13 mouse cellular contexts compared by ENCODE assay signal in the genomic region with DNA sequence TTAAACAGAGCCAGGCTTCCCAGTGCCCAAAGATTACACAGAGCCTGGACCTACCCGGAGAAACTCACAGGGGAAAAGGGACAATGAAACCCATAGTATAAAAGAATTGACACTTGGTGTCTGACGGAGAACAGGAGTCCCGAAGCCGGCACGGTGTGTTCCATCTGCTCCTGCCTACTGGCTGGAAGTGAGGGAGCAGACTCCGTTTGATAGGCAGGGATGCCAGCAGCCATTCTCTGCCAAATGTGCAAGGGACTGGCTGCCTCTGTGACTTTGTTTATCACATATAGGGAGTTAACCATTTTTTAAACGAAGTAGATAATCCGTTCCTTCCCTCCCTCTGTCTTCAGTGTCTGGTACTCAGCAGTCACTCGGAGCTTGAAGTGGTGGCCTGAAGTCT.
DNase-seq lines count a peak whose midpoint lies in the region.
"Had no signal": no experiment of that assay in that cellular context is flagged by ENCODE, and none has a peak within 500 bp of the region (broad histone marks: within the 10 kb centered on the region; RNA-seq: fewer than 3 reads in every experiment).

No protein-coding gene starts in this region.

- DNase-seq in layer of hippocampus, adult 11-12 months (ENCODE audit: low spot score), result peak; percentile 39
- no peak for DNase-seq in layer of hippocampus, adult 9-10 months (ENCODE audit: low spot score)
- DNase-seq in brain, adult 2 months (ENCODE audit: low read depth, low spot score), result peak; percentile 87
- DNase-seq in cerebellum, adult 11 months, result peak; percentile 59
- peak; percentile 80 to 85 for DNase-seq in cerebellum, postnatal 10 days
- no peak for DNase-seq in B cell, adult 2 months
- DNase-seq in adrenal gland, postnatal 14 days, result no peak
- DNase-seq: kidney, adult 2 months; kidney, postnatal 25 days; liver, embryonic 13.5 days; lung, postnatal 4 days; right cerebral cortex, postnatal 4 days; thymus, postnatal 36 days had no signal

Comparison
In these comparisons a context has a peak if more than half of its experiments do, and no peak if none do; other contexts are left out.
1. DNase-seq: peak in layer of hippocampus, adult 11-12 months (single experiment), brain, adult 2 months (single experiment), cerebellum, adult 11 months (single experiment) and cerebellum, postnatal 10 days (2 of 2); none in layer of hippocampus, adult 9-10 months (single experiment), B cell, adult 2 months (0 of 2) and adrenal gland, postnatal 14 days (single experiment).